Mouse (Mus musculus) kidney, embryonic 15.5 days (tissue): ENCODE measurements at regions not wholly inside any gene's neighbourhood (a gene's known extent, or its start where the extent isn't known, plus 50 kb on each side); places are given as distances from the start of the nearest gene placed in this dataset.
"Not testable (repeated sequence)": the region's sequence is repeated elsewhere in the genome, so short reads cannot be mapped to it uniquely, and the experiment has no call there.

Source experiments
- ATAC-seq: fragments of 200-750 bp; cut with Nextera tagmentation; replicated peaks from 2 replicates; pipeline ENCODE4 v1.8.0; 2017; ENCODE audit warnings: moderate TSS enrichment; ENCODE audit not compliant: low FRiP score
- H3K27ac ChIP-seq: fragments of 300-500 bp; sonication (generic); 2 replicates; pipeline ENCODE4 v1.5.1; 2015; ENCODE audit warnings: mild to moderate bottlenecking, inconsistent platforms
- H3K27me3 ChIP-seq: fragments of 300-500 bp; sonication (generic); 2 replicates; pipeline ENCODE4 v1.6.1; 2015; ENCODE audit warnings: inconsistent platforms
- H3K36me3 ChIP-seq: fragments of 300-500 bp; sonication (generic); 2 replicates; pipeline ENCODE4 v1.6.1; 2015; ENCODE audit warnings: inconsistent platforms
- H3K4me1 ChIP-seq: fragments of 300-500 bp; sonication (generic); 2 replicates; pipeline ENCODE4 v1.6.1; 2015; ENCODE audit warnings: inconsistent platforms
- H3K4me2 ChIP-seq: fragments of 300-500 bp; sonication (generic); 2 replicates; pipeline ENCODE4 v1.6.1; 2015; ENCODE audit warnings: moderate library complexity, mild to moderate bottlenecking, inconsistent platforms
- H3K4me3 ChIP-seq: fragments of 300-500 bp; sonication (generic); replicated peaks from 2 replicates; pipeline ENCODE4 v1.5.1; 2015; ENCODE audit warnings: mild to moderate bottlenecking, inconsistent platforms
- H3K9ac ChIP-seq: fragments of 300-500 bp; sonication (generic); 2 replicates; pipeline ENCODE4 v1.6.1; 2015; ENCODE audit warnings: mild to moderate bottlenecking, inconsistent platforms
- H3K9me3 ChIP-seq: fragments of 300-500 bp; sonication (generic); replicated peaks from 2 replicates; pipeline ENCODE4 v1.6.1; 2016; ENCODE audit warnings: inconsistent platforms
- WGBS: fragments of 180-500 bp; shearing (Covaris S2); methylation state at CpG from one replicate; pipeline ENCODE4 v1.1.7; 2015; ENCODE audit warnings: mixed read lengths; 5-methylcytosine and 5-hydroxymethylcytosine counted together

- Histone ChIP-seq H3K4me3 (no peak overlapping the region), H3K9ac (no peak overlapping the region), H3K36me3 (no peaks in the 10 kb centered on the region), H3K4me2 (no peak overlapping the region), H3K4me1 (no peaks in the 10 kb centered on the region), H3K27me3 (no peaks in the 10 kb centered on the region), H3K27ac (no peak overlapping the region), H3K9me3 (0 out of 2 replicates have a peak, but pooled peaks cover 3% of the 10 kb centered on the region)
- WGBS, result 78% methylated on average over 2 of the region's 2 CpGs
- ATAC-seq, result no peak
These were observed 289.2 kb downstream of the Aasdhppt start for GRCm38 (mm10) chr9:4020093-4020492.

- no peaks in the 10 kb centered on the region for H3K27me3 ChIP-seq
- H3K4me1 ChIP-seq, result no peaks in the 10 kb centered on the region
- no peaks in the 10 kb centered on the region for H3K36me3 ChIP-seq
- H3K27ac ChIP-seq, result no peak overlapping the region
- H3K4me3 ChIP-seq, result no peak overlapping the region
- WGBS, result 79% methylated on average over 3 of the region's 3 CpGs
- H3K9me3 ChIP-seq, result no peaks in the 10 kb centered on the region
- no peak for ATAC-seq
- no peak overlapping the region for H3K4me2 ChIP-seq
- no peak overlapping the region for H3K9ac ChIP-seq
These were observed 312.6 kb downstream of the Aasdhppt start for GRCm38 (mm10) chr9:3996686-3997085.

- H3K27ac ChIP-seq, H3K9ac ChIP-seq, H3K9me3 ChIP-seq, ATAC-seq, H3K27me3 ChIP-seq, H3K4me2 ChIP-seq, H3K36me3 ChIP-seq, H3K4me1 ChIP-seq, H3K4me3 ChIP-seq: not testable (repeated sequence)
- 88% methylated on average over 3 of the region's 3 CpGs for WGBS
These were observed 320.9 kb downstream of the Aasdhppt start for GRCm38 (mm10) chr9:3988383-3988782.

DNA sequence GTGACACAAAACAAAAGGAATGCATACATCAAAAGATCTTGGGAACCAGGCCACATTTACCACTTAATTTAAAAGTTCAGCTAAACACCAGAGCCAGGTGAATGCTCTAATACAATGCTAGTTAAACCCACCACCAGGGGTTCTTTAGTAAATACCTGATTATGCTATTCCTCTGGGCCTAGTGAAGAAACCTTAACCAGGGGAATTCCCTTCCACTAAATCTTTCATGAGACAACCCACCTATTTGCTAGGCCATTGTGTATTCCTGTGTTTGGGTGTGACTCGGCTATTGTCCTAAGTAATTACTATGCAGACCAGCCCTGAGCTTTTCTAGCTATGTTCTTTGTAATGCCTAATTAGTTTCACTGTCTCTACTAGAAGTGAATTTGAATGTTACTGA lies 321.3 kb downstream of the Aasdhppt start:
- not testable (repeated sequence) for H3K4me1 ChIP-seq, H3K9me3 ChIP-seq, ATAC-seq, H3K27ac ChIP-seq, H3K4me2 ChIP-seq, H3K9ac ChIP-seq, H3K36me3 ChIP-seq, H3K27me3 ChIP-seq, H3K4me3 ChIP-seq
- 87% methylated on average over 1 of the region's 1 CpGs for WGBS
